Mouse (Mus musculus): ENCODE results near the gene Osbp2. TPM values are rescaled to one million over a fixed set of nuclear protein-coding genes. Genes with fewer than 3 reads are reported as not detected.
A peak's percentile ranks its signal among the peaks of the same experiment; 100 is the strongest.
"Not testable (repeated sequence)": the region's sequence is repeated elsewhere in the genome, so short reads cannot be mapped to it uniquely, and the experiment has no call there.

Gene Osbp2
- polyA plus RNA-seq (2014; fragmentation: Nextera tagmentation; extraction: Ambion mirVana), result 1.2 and 2.0 TPM in 2 replicates

- Histone ChIP-seq H3K27ac (ENCODE audit: low read depth, low read length) (no peak within 1 kb of the TSS), H3K4me1 (replicated peaks; ENCODE audit: control insufficient read depth, insufficient read depth, low read length) (peaks cover 5% of the 10 kb centered on the region; the same call in 1 of the 2 replicates), H3K4me2 (ENCODE audit: low read depth, low read length, severe bottlenecking) (peak within 1 kb of the TSS; percentile 81), H3K36me3 (ENCODE audit: control insufficient read depth, insufficient read depth, low read length) (no peaks in the 10 kb centered on the region), H3K27me3 (ENCODE audit: control insufficient read depth, insufficient read depth, low read length) (0 out of 2 replicates have a peak, but pooled peaks cover 2% of the 10 kb centered on the region), H3K4me3 (ENCODE audit: low read depth, low read length) (peak within 1 kb of the TSS; percentile 39), H3K9me3 (ENCODE audit: control insufficient read depth, low read length) (no peaks in the 10 kb centered on the region), H3K9ac (ENCODE audit: low read length) (peak within 1 kb of the TSS; percentile 44)
- ATAC-seq (replicated peaks; ENCODE audit: low FRiP score) (peak; percentile 94), DNase-seq (ENCODE audit: low spot score) (peak; percentile 95)
- 2% methylated on average over 58 of the region's 58 CpGs for WGBS
Measured at GRCm38 (mm10) chr11:3863454-3864112, at the start of gene Osbp2. Gene Osbp2 (minus strand): TSS chr11:3863903.

- H3K4me3 ChIP-seq (ENCODE audit: low read depth, low read length), result peak overlapping the region; percentile 54
- peaks cover 16% of the 10 kb centered on the region for H3K4me1 ChIP-seq (replicated peaks; ENCODE audit: control insufficient read depth, insufficient read depth, low read length)
- no peak overlapping the region for H3K27ac ChIP-seq (ENCODE audit: low read depth, low read length)
- H3K9me3 ChIP-seq (ENCODE audit: control insufficient read depth, low read length), result no peaks in the 10 kb centered on the region
- WGBS, result 2% methylated on average over 16 of the region's 16 CpGs
- peaks cover 2% of the 10 kb centered on the region; the same call in 1 of the 2 replicates for H3K27me3 ChIP-seq (ENCODE audit: control insufficient read depth, insufficient read depth, low read length)
- peak; percentile 74 for DNase-seq (ENCODE audit: low spot score)
- no peaks in the 10 kb centered on the region for H3K36me3 ChIP-seq (ENCODE audit: control insufficient read depth, insufficient read depth, low read length)
- peak; percentile 28; the same call in 1 of the 2 replicates for ATAC-seq (replicated peaks; ENCODE audit: low FRiP score)
- H3K9ac ChIP-seq (ENCODE audit: low read length), result peak overlapping the region; percentile 63
- H3K4me2 ChIP-seq (ENCODE audit: low read depth, low read length, severe bottlenecking), result peak overlapping the region; percentile 91
Measured at GRCm38 (mm10) chr11:3912875-3913271, 49.2 kb upstream of the Osbp2 start.

- H3K9me3 ChIP-seq (ENCODE audit: control insufficient read depth, low read length), result no peaks in the 10 kb centered on the region
- DNase-seq (ENCODE audit: low spot score), result no peak
- H3K27me3 ChIP-seq (ENCODE audit: control insufficient read depth, insufficient read depth, low read length), result peaks cover 2% of the 10 kb centered on the region; the same call in 1 of the 2 replicates
- peaks cover 16% of the 10 kb centered on the region for H3K4me1 ChIP-seq (replicated peaks; ENCODE audit: control insufficient read depth, insufficient read depth, low read length)
- ATAC-seq (replicated peaks; ENCODE audit: low FRiP score), result peak; percentile 16
- H3K4me3 ChIP-seq (ENCODE audit: low read depth, low read length), result peak overlapping the region; percentile 54
- H3K9ac ChIP-seq (ENCODE audit: low read length), result peak overlapping the region; percentile 63
- H3K36me3 ChIP-seq (ENCODE audit: control insufficient read depth, insufficient read depth, low read length), result no peaks in the 10 kb centered on the region
- no peak overlapping the region for H3K27ac ChIP-seq (ENCODE audit: low read depth, low read length)
- 20% methylated on average over 19 of the region's 19 CpGs for WGBS
- peak overlapping the region; percentile 91 for H3K4me2 ChIP-seq (ENCODE audit: low read depth, low read length, severe bottlenecking)
Measured at GRCm38 (mm10) chr11:3912100-3912874, 48.6 kb upstream of the Osbp2 start.

GRCm38 (mm10) chr11:3911440-3911839, 47.7 kb upstream of the Osbp2 start:
- H3K4me3 ChIP-seq (ENCODE audit: low read depth, low read length), result not testable (repeated sequence)

GRCm38 (mm10) chr11:3910513-3911310, 47.0 kb upstream of the Osbp2 start:
- Histone ChIP-seq H3K4me2 (ENCODE audit: low read depth, low read length, severe bottlenecking) (no peak overlapping the region), H3K9ac (ENCODE audit: low read length) (no peak overlapping the region), H3K4me1 (replicated peaks; ENCODE audit: control insufficient read depth, insufficient read depth, low read length) (peaks cover 16% of the 10 kb centered on the region)

More at GRCm38 (mm10) chr11:3911440-3911839, 47.7 kb upstream of the Osbp2 start:
- not testable (repeated sequence) for H3K9me3 ChIP-seq (ENCODE audit: control insufficient read depth, low read length); H3K9ac ChIP-seq (ENCODE audit: low read length); H3K27me3 ChIP-seq (ENCODE audit: control insufficient read depth, insufficient read depth, low read length); DNase-seq (ENCODE audit: low spot score); ATAC-seq (replicated peaks; ENCODE audit: low FRiP score); H3K4me2 ChIP-seq (ENCODE audit: low read depth, low read length, severe bottlenecking); H3K36me3 ChIP-seq (ENCODE audit: control insufficient read depth, insufficient read depth, low read length); H3K27ac ChIP-seq (ENCODE audit: low read depth, low read length)
- 93% methylated on average over 5 of the region's 6 CpGs for WGBS
- H3K4me1 ChIP-seq (replicated peaks; ENCODE audit: control insufficient read depth, insufficient read depth, low read length), result peaks cover 16% of the 10 kb centered on the region

GRCm38 (mm10) chr11:3909236-3909635, 45.5 kb upstream of the Osbp2 start:
- Histone ChIP-seq H3K27ac (ENCODE audit: low read depth, low read length) (no peak overlapping the region), H3K27me3 (ENCODE audit: control insufficient read depth, insufficient read depth, low read length) (peaks cover 2% of the 10 kb centered on the region; the same call in 1 of the 2 replicates), H3K4me3 (ENCODE audit: low read depth, low read length) (no peak overlapping the region), H3K4me2 (ENCODE audit: low read depth, low read length, severe bottlenecking) (no peak overlapping the region), H3K9ac (ENCODE audit: low read length) (no peak overlapping the region), H3K36me3 (ENCODE audit: control insufficient read depth, insufficient read depth, low read length) (no peaks in the 10 kb centered on the region), H3K9me3 (ENCODE audit: control insufficient read depth, low read length) (no peaks in the 10 kb centered on the region), H3K4me1 (replicated peaks; ENCODE audit: control insufficient read depth, insufficient read depth, low read length) (peaks cover 15% of the 10 kb centered on the region)
- no peak for DNase-seq (ENCODE audit: low spot score)
- no peak for ATAC-seq (replicated peaks; ENCODE audit: low FRiP score)
- 88% methylated on average over 4 of the region's 4 CpGs for WGBS

More at GRCm38 (mm10) chr11:3910513-3911310, 47.0 kb upstream of the Osbp2 start:
- WGBS, result 53% methylated on average over 5 of the region's 5 CpGs
- H3K4me3 ChIP-seq (ENCODE audit: low read depth, low read length), result no peak overlapping the region
- H3K36me3 ChIP-seq (ENCODE audit: control insufficient read depth, insufficient read depth, low read length), result no peaks in the 10 kb centered on the region
- ATAC-seq (replicated peaks; ENCODE audit: low FRiP score) (no peak), DNase-seq (ENCODE audit: low spot score) (no peak)
- H3K9me3 ChIP-seq (ENCODE audit: control insufficient read depth, low read length), result no peaks in the 10 kb centered on the region
- H3K27ac ChIP-seq (ENCODE audit: low read depth, low read length), result no peak overlapping the region
- H3K27me3 ChIP-seq (ENCODE audit: control insufficient read depth, insufficient read depth, low read length), result peaks cover 2% of the 10 kb centered on the region; the same call in 1 of the 2 replicates

GRCm38 (mm10) chr11:3905446-3905845, 41.7 kb upstream of the Osbp2 start:
- H3K4me3 ChIP-seq (ENCODE audit: low read depth, low read length), result no peak overlapping the region
- H3K27me3 ChIP-seq (ENCODE audit: control insufficient read depth, insufficient read depth, low read length), result no peaks in the 10 kb centered on the region
- no peak for DNase-seq (ENCODE audit: low spot score)
- H3K4me2 ChIP-seq (ENCODE audit: low read depth, low read length, severe bottlenecking), result no peak overlapping the region
- H3K27ac ChIP-seq (ENCODE audit: low read depth, low read length), result no peak overlapping the region
- H3K9ac ChIP-seq (ENCODE audit: low read length), result no peak overlapping the region
- 86% methylated on average over 1 of the region's 1 CpGs for WGBS
- no peaks in the 10 kb centered on the region for H3K9me3 ChIP-seq (ENCODE audit: control insufficient read depth, low read length)
- no peak for ATAC-seq (replicated peaks; ENCODE audit: low FRiP score)
- no peaks in the 10 kb centered on the region for H3K36me3 ChIP-seq (ENCODE audit: control insufficient read depth, insufficient read depth, low read length)
- H3K4me1 ChIP-seq (replicated peaks; ENCODE audit: control insufficient read depth, insufficient read depth, low read length), result no peaks in the 10 kb centered on the region

- ATAC-seq (replicated peaks; ENCODE audit: low FRiP score) (no peak), DNase-seq (ENCODE audit: low spot score) (no peak)
- H3K36me3 ChIP-seq (ENCODE audit: control insufficient read depth, insufficient read depth, low read length), result no peaks in the 10 kb centered on the region
- WGBS, result 89% methylated on average over 6 of the region's 6 CpGs
- H3K27me3 ChIP-seq (ENCODE audit: control insufficient read depth, insufficient read depth, low read length), result no peaks in the 10 kb centered on the region
- no peak overlapping the region for H3K27ac ChIP-seq (ENCODE audit: low read depth, low read length)
- H3K4me2 ChIP-seq (ENCODE audit: low read depth, low read length, severe bottlenecking), result no peak overlapping the region
- H3K9me3 ChIP-seq (ENCODE audit: control insufficient read depth, low read length), result no peaks in the 10 kb centered on the region
- no peak overlapping the region for H3K4me3 ChIP-seq (ENCODE audit: low read depth, low read length)
- no peaks in the 10 kb centered on the region for H3K4me1 ChIP-seq (replicated peaks; ENCODE audit: control insufficient read depth, insufficient read depth, low read length)
- no peak overlapping the region for H3K9ac ChIP-seq (ENCODE audit: low read length)
Measured at GRCm38 (mm10) chr11:3904673-3905072, 41.0 kb upstream of the Osbp2 start.
